Mouse (Mus musculus): Measurements from ENCODE around the gene Mnd1.

DNA sequence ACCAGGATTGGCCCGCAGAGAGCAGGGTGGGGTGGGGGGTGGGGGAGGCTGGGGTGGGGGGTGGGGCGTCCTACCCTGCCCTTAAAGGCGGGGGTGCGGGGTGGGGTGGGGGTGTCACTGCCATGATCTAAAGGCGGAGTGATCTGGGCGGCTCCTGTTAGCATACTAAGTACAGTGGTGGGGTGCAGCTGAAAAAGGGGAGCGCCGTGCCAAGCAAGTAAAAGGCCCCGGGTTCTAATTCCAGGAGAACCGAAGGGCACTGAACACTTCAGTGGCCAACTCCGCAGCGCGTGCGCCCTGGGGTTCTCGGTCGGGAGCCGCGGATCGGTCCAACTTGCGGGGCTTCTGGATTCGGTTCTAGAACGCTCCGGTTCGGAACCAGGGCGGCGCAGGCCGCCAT lies 440 bp downstream of the Mnd1 start:
- TF ChIP-seq CTCF (IDR thresholded peaks at IDR 0.05; ENCODE audit: control insufficient read depth, insufficient read depth, insufficient replicate concordance, low read depth, low read length) (no peak), POLR2A (IDR thresholded peaks at IDR 0.05; ENCODE audit: control insufficient read depth, low read depth, low read length) (no peak)

All from testis, adult 2 months (tissue).